Mouse (Mus musculus) liver, embryonic 11.5 days (tissue): ENCODE measurements at regions not wholly inside any gene's neighbourhood (a gene's known extent, or its start where the extent isn't known, plus 50 kb on each side); places are given as distances from the start of the nearest gene placed in this dataset.

Source experiments
- ATAC-seq: fragments of 200-750 bp; cut with Nextera tagmentation; replicated peaks from 2 replicates; pipeline ENCODE4 v1.8.0; 2017; ENCODE audit warnings: moderate number of reproducible peaks, mild to moderate bottlenecking, moderate TSS enrichment, moderate library complexity; ENCODE audit not compliant: low FRiP score
- DNase-seq: peaks from one replicate; pipeline ENCODE4 v3.0.0-alpha.2; 2017; ENCODE audit warnings: low spot score
- H3K27ac ChIP-seq: fragments of 300-500 bp; sonication (generic); 2 replicates; pipeline ENCODE4 v1.5.1; 2014; ENCODE audit warnings: mild to moderate bottlenecking, low read depth, low read length, control low read depth
- H3K27me3 ChIP-seq: fragments of 300-500 bp; sonication (generic); replicated peaks from 2 replicates; pipeline ENCODE4 v1.6.1; 2014; ENCODE audit warnings: low read length, mixed read lengths; ENCODE audit not compliant: control insufficient read depth, insufficient read depth
- H3K36me3 ChIP-seq: fragments of 300-500 bp; sonication (generic); 2 replicates; pipeline ENCODE4 v1.6.1; 2014; ENCODE audit warnings: mild to moderate bottlenecking, low read length, moderate library complexity, mixed read lengths; ENCODE audit not compliant: control insufficient read depth, insufficient read depth
- H3K4me1 ChIP-seq: fragments of 300-500 bp; sonication (generic); replicated peaks from 2 replicates; pipeline ENCODE4 v1.6.1; 2014; ENCODE audit warnings: low read length, mixed read lengths; ENCODE audit not compliant: control insufficient read depth, insufficient read depth
- H3K4me2 ChIP-seq: fragments of 300-500 bp; sonication (generic); 2 replicates; pipeline ENCODE4 v1.6.1; 2014; ENCODE audit warnings: mild to moderate bottlenecking, control low read depth, moderate library complexity
- H3K4me3 ChIP-seq: fragments of 300-500 bp; sonication (generic); 2 replicates; pipeline ENCODE4 v1.5.1; 2014; ENCODE audit warnings: low read depth, low read length, control low read depth
- H3K9ac ChIP-seq: fragments of 300-500 bp; sonication (generic); 2 replicates; pipeline ENCODE4 v1.6.1; 2014; ENCODE audit warnings: low read depth, low read length, control low read depth
- H3K9me3 ChIP-seq: fragments of 300-500 bp; sonication (generic); 2 replicates; pipeline ENCODE4 v1.6.1; 2016; ENCODE audit warnings: low read length, inconsistent platforms, mixed read lengths; ENCODE audit not compliant: control insufficient read depth
- WGBS: fragments of 180-500 bp; shearing (Covaris S2); extraction: QIAGEN DNeasy Blood & Tissue Kit; methylation state at CpG from one replicate; pipeline ENCODE4 v1.1.7; 2014; 5-methylcytosine and 5-hydroxymethylcytosine counted together

DNA sequence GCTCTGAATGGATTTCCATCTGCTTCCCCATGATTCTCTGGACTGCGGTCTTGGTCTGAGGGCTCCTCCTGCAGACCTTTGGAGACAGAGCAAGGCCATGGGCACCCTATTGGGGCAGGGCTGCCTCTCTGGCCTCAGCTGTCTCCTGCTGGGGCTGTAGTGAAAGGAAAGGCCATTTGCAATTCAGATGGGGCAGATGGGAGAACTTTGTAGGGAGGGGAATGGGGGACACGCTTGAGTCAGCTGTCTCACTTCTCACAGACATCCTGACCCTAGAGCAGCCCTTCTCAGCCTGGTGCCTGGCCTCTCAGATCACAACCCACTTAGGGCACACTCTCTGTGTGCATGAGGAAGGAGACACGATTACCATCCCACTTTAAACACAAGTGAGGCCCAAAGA, 60.3 kb upstream of the Lhx1 start:
- Histone ChIP-seq H3K4me3 (no peak overlapping the region), H3K36me3 (no peaks in the 10 kb centered on the region), H3K4me1 (no peaks in the 10 kb centered on the region), H3K9me3 (no peaks in the 10 kb centered on the region), H3K27ac (no peak overlapping the region), H3K9ac (no peak overlapping the region), H3K4me2 (no peak overlapping the region), H3K27me3 (peaks cover 25% of the 10 kb centered on the region)
- DNase-seq (no peak), ATAC-seq (no peak)
- WGBS: 39% methylated on average over 3 of the region's 3 CpGs

DNA sequence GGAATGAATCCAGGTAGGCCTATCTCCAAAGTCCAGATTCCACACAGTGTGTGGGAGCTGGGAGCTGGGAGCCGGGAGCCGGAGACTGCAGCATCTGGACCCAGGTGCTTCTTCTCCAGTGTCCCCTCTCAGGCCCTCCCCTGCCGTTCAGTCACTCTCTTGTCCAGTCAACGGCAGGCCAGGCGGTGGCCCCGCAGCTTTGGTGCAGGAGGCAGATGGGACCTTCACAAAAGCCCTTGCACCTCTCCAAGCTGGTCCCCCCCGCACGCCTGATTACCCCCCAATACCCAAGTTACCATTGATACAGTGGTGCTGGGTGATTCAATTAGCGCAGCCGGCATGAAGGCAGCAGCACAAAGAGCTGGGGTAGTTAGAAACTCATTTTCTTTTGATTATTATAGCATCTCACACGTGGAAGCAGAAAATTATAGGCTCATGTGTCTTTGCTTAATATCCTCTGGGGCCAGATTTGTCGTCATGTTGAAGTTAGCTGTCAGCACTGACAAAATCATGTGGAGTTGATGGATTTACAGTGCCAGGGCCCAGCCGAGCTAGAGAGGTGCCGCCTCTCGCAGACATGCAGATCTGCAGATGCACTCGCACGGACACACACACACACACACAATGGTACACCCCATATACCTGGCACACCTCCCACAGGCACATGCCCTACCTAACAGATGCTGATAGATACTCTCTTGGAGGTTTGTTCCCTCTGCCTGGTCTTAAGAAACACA, 53.6 kb upstream of the Lhx1 start:
- Histone ChIP-seq H3K36me3 (no peaks in the 10 kb centered on the region), H3K4me3 (no peak overlapping the region), H3K27me3 (peaks cover 6% of the 10 kb centered on the region), H3K4me2 (no peak overlapping the region), H3K9me3 (no peaks in the 10 kb centered on the region), H3K4me1 (no peaks in the 10 kb centered on the region), H3K9ac (no peak overlapping the region), H3K27ac (no peak overlapping the region)
- DNase-seq (no peak), ATAC-seq (no peak)
- 75% methylated on average over 17 of the region's 17 CpGs for WGBS
